Mouse (Mus musculus): ENCODE measurements at regions not wholly inside any gene's neighbourhood (a gene's known extent, or its start where the extent isn't known, plus 50 kb on each side); places are given as distances from the start of the nearest gene placed in this dataset.

- Histone ChIP-seq H3K79me2 (ENCODE audit: control insufficient read depth, insufficient read depth) (no peaks in the 10 kb centered on the region), H3K4me2 (ENCODE audit: low read depth) (no peak overlapping the region), H3K27me3 (ENCODE audit: control insufficient read depth, insufficient read depth, insufficient read length) (no peaks in the 10 kb centered on the region), H3ac (ENCODE audit: control insufficient read depth, insufficient read length) (no peak overlapping the region), H3K4me3 (no peak overlapping the region), H3K36me3 (ENCODE audit: control insufficient read depth, insufficient read depth) (no peaks in the 10 kb centered on the region)
- TF ChIP-seq MYOG (IDR thresholded peaks at IDR 0.05; ENCODE audit: control insufficient read depth in 1 of 3, insufficient read depth in 1 of 3, insufficient read length in 2 of 3, low read depth in 2 of 3), result no peak
- TF ChIP-seq REST (IDR thresholded peaks at IDR 0.05; ENCODE audit: insufficient read depth, insufficient read length), result no peak
- TF ChIP-seq USF1 (IDR thresholded peaks at IDR 0.05; ENCODE audit: low read depth), result no peak
- no peak for TF ChIP-seq TCF12 (IDR thresholded peaks at IDR 0.05; ENCODE audit: insufficient read depth, poor library complexity, severe bottlenecking)
- TF ChIP-seq POLR2AphosphoS2 (IDR thresholded peaks at IDR 0.05; ENCODE audit: insufficient read length, low read depth), result no peak
- TF ChIP-seq MYOD1 (IDR thresholded peaks at IDR 0.05; ENCODE audit: control insufficient read depth in 1 of 3, insufficient read length in 2 of 3, low read depth in 2 of 3), result no peak
- TF ChIP-seq TCF3 (IDR thresholded peaks at IDR 0.05; ENCODE audit: insufficient read length, low read depth), result no peak
- no peak for TF ChIP-seq POLR2A (IDR thresholded peaks at IDR 0.05; ENCODE audit: insufficient read length, low read depth)
These were observed 166.9 kb downstream of the Zfp281 start for GRCm38 (mm10) chr1:136791641-136792040.

Measured in myocyte (in vitro differentiated cells).